Mouse (Mus musculus) mouse trophoblast stem cell (cell line): ENCODE measurements at regions not wholly inside any gene's neighbourhood (a gene's known extent, or its start where the extent isn't known, plus 50 kb on each side); places are given as distances from the start of the nearest gene placed in this dataset.

Source experiments
- in situ Hi-C, 2 experiments: fragments of 300-500 bp; cut with MseI, MboI; formaldehyde crosslinking; loops; 2 replicates in 1 of 2; 3 replicates in 1 of 2; pipeline ENCODE4 v1.15.1; 2025

GRCm38 (mm10) chr13:75204417-75204816, 114.8 kb downstream of the Pcsk1 start:
- in situ Hi-C loops: loop anchor here in 1 of 2 experiments (25.0 kb wide), 1 partner anchor 342 kb away; no protein-coding TSS in a partner anchor

GRCm38 (mm10) chr13:75223944-75224343, 134.3 kb downstream of the Pcsk1 start:
- in situ Hi-C loops: loop anchor here in 1 of 2 experiments (10.0 to 25.0 kb wide), 3 partner anchors 362 to 651 kb away; no protein-coding TSS in a partner anchor

GRCm38 (mm10) chr13:75225581-75226297, 136.1 kb downstream of the Pcsk1 start:
- in situ Hi-C loops: loop anchor here (5.0 to 25.0 kb wide), 4 partner anchors 569 to 662 kb away; no protein-coding TSS in a partner anchor

- in situ Hi-C loops: loop anchor here (5.0 to 25.0 kb wide), 4 partner anchors 567 to 660 kb away; no protein-coding TSS in a partner anchor
Measured at GRCm38 (mm10) chr13:75227616-75228277, 138.1 kb downstream of the Pcsk1 start.

GRCm38 (mm10) chr13:75236424-75236823, 146.8 kb downstream of the Pcsk1 start:
- in situ Hi-C loops: loop anchor here in 1 of 2 experiments (25.0 kb wide), 1 partner anchor 651 kb away; no protein-coding TSS in a partner anchor
